Mouse (Mus musculus) forebrain, embryonic 11.5 days (tissue): Measurements from ENCODE around the gene Tmod1. TPM values are rescaled to one million over a fixed set of nuclear protein-coding genes. Genes with fewer than 3 reads are reported as not detected.

Experiments
- ATAC-seq: fragments of 200-750 bp; cut with Nextera tagmentation; replicated peaks from 2 replicates; pipeline ENCODE4 v1.8.0; 2017; ENCODE audit warnings: moderate TSS enrichment; ENCODE audit not compliant: low FRiP score
- DNase-seq: peaks from one replicate; pipeline ENCODE4 v3.0.0-alpha.2; 2017; ENCODE audit warnings: low spot score
- H3K27ac ChIP-seq: fragments of 300-500 bp; sonication (generic); 2 replicates; pipeline ENCODE4 v1.5.1; 2014; ENCODE audit warnings: low read depth, low read length
- H3K27me3 ChIP-seq: fragments of 300-500 bp; sonication (generic); 2 replicates; pipeline ENCODE4 v1.6.1; 2014; ENCODE audit warnings: mild to moderate bottlenecking, low read length, mixed read lengths; ENCODE audit not compliant: control insufficient read depth, insufficient read depth
- H3K36me3 ChIP-seq: fragments of 300-500 bp; sonication (generic); 2 replicates; pipeline ENCODE4 v1.6.1; 2014; ENCODE audit warnings: mild to moderate bottlenecking, low read length, moderate library complexity, mixed read lengths; ENCODE audit not compliant: control insufficient read depth, insufficient read depth
- H3K4me1 ChIP-seq: fragments of 300-500 bp; sonication (generic); replicated peaks from 2 replicates; pipeline ENCODE4 v1.6.1; 2014; ENCODE audit warnings: low read length, mixed read lengths; ENCODE audit not compliant: control insufficient read depth, insufficient read depth
- H3K4me2 ChIP-seq: fragments of 300-500 bp; sonication (generic); 2 replicates; pipeline ENCODE4 v1.6.1; 2014; ENCODE audit warnings: low read depth, mild to moderate bottlenecking, low read length, moderate library complexity, mixed read lengths; ENCODE audit not compliant: severe bottlenecking
- H3K4me3 ChIP-seq: fragments of 300-500 bp; sonication (generic); 2 replicates; pipeline ENCODE4 v1.5.1; 2014; ENCODE audit warnings: low read depth, low read length
- H3K9ac ChIP-seq: fragments of 300-500 bp; sonication (generic); 2 replicates; pipeline ENCODE4 v1.6.1; 2014; ENCODE audit warnings: low read length
- H3K9me3 ChIP-seq: fragments of 300-500 bp; sonication (generic); 2 replicates; pipeline ENCODE4 v1.6.1; 2016; ENCODE audit warnings: low read length, mixed read lengths; ENCODE audit not compliant: control insufficient read depth
- WGBS: fragments of 180-500 bp; shearing (Covaris S2); extraction: QIAGEN DNeasy Blood & Tissue Kit; methylation state at CpG from one replicate; pipeline ENCODE4 v1.1.7; 2014; 5-methylcytosine and 5-hydroxymethylcytosine counted together
- polyA plus RNA-seq: library from polyadenylated mRNA; unstranded; fragments of >200 nt; fragmentation: Nextera tagmentation; extraction: Ambion mirVana; gene quantifications from 2 replicates; pipeline ENCODE4 v1.2.1, GENCODE M21; 2014

Tmod1 gene
- polyA plus RNA-seq, 1 experiment from 2014 or later, result 2.6 TPM

- Histone ChIP-seq H3K4me2 (no peak overlapping the region), H3K27me3 (no peaks in the 10 kb centered on the region), H3K9ac (no peak overlapping the region), H3K36me3 (no peaks in the 10 kb centered on the region), H3K4me1 (0 out of 2 replicates have a peak, but pooled peaks cover 1% of the 10 kb centered on the region), H3K9me3 (no peaks in the 10 kb centered on the region), H3K4me3 (no peak overlapping the region), H3K27ac (no peak overlapping the region)
- 87% methylated on average over 14 of the region's 14 CpGs for WGBS
- no peak for ATAC-seq
- no peak for DNase-seq
Observed at GRCm38 (mm10) chr4:46089524-46090125, 50.9 kb downstream of the Tmod1 start.

GRCm38 (mm10) chr4:46092429-46093076 lies 53.8 kb downstream of the Tmod1 start:
- Histone ChIP-seq H3K27me3 (no peaks in the 10 kb centered on the region), H3K36me3 (no peaks in the 10 kb centered on the region), H3K27ac (no peak overlapping the region), H3K4me1 (no peaks in the 10 kb centered on the region), H3K9me3 (no peaks in the 10 kb centered on the region), H3K4me3 (no peak overlapping the region), H3K4me2 (no peak overlapping the region), H3K9ac (no peak overlapping the region)
- ATAC-seq (no peak), DNase-seq (no peak)
- WGBS, result 89% methylated on average over 5 of the region's 5 CpGs

GRCm38 (mm10) chr4:46094916-46095825 lies 56.4 kb downstream of the Tmod1 start:
- H3K9me3 ChIP-seq, result no peaks in the 10 kb centered on the region
- no peak overlapping the region for H3K4me2 ChIP-seq
- 77% methylated on average over 15 of the region's 15 CpGs for WGBS
- no peak overlapping the region for H3K27ac ChIP-seq
- H3K4me3 ChIP-seq, result no peak overlapping the region
- no peaks in the 10 kb centered on the region for H3K27me3 ChIP-seq
- no peak overlapping the region for H3K9ac ChIP-seq
- H3K4me1 ChIP-seq, result no peaks in the 10 kb centered on the region
- ATAC-seq (no peak), DNase-seq (no peak)
- H3K36me3 ChIP-seq, result no peaks in the 10 kb centered on the region

- WGBS, result 87% methylated on average over 3 of the region's 3 CpGs
- DNase-seq (no peak), ATAC-seq (no peak)
- no peaks in the 10 kb centered on the region for H3K4me1 ChIP-seq
- H3K4me2 ChIP-seq, result no peak overlapping the region
- no peaks in the 10 kb centered on the region for H3K27me3 ChIP-seq
- no peaks in the 10 kb centered on the region for H3K9me3 ChIP-seq
- H3K36me3 ChIP-seq, result no peaks in the 10 kb centered on the region
- H3K27ac ChIP-seq, result no peak overlapping the region
- H3K9ac ChIP-seq, result no peak overlapping the region
- H3K4me3 ChIP-seq, result no peak overlapping the region
Observed at GRCm38 (mm10) chr4:46095826-46096159, 57.1 kb downstream of the Tmod1 start.

GRCm38 (mm10) chr4:46096546-46096945 lies 57.8 kb downstream of the Tmod1 start:
- Histone ChIP-seq H3K9ac (no peak overlapping the region), H3K27ac (no peak overlapping the region), H3K4me2 (no peak overlapping the region), H3K4me3 (no peak overlapping the region), H3K36me3 (no peaks in the 10 kb centered on the region), H3K4me1 (no peaks in the 10 kb centered on the region), H3K27me3 (no peaks in the 10 kb centered on the region), H3K9me3 (no peaks in the 10 kb centered on the region)
- DNase-seq (no peak), ATAC-seq (no peak)
- 92% methylated on average over 7 of the region's 7 CpGs for WGBS

- H3K4me2 ChIP-seq, result no peak overlapping the region
- H3K9ac ChIP-seq, result no peak overlapping the region
- H3K4me3 ChIP-seq, result no peak overlapping the region
- no peaks in the 10 kb centered on the region for H3K9me3 ChIP-seq
- no peaks in the 10 kb centered on the region for H3K4me1 ChIP-seq
- no peaks in the 10 kb centered on the region for H3K27me3 ChIP-seq
- no peak overlapping the region for H3K27ac ChIP-seq
- no peak for ATAC-seq
- no peaks in the 10 kb centered on the region for H3K36me3 ChIP-seq
- no peak for DNase-seq
- WGBS, result 92% methylated on average over 2 of the region's 2 CpGs
Observed at GRCm38 (mm10) chr4:46097591-46097990, 58.9 kb downstream of the Tmod1 start.

GRCm38 (mm10) chr4:46099132-46099531 lies 60.4 kb downstream of the Tmod1 start:
- 83% methylated on average over 9 of the region's 9 CpGs for WGBS
- Histone ChIP-seq H3K36me3 (no peaks in the 10 kb centered on the region), H3K27me3 (no peaks in the 10 kb centered on the region), H3K27ac (no peak overlapping the region), H3K9ac (no peak overlapping the region), H3K4me1 (no peaks in the 10 kb centered on the region), H3K4me3 (no peak overlapping the region), H3K4me2 (no peak overlapping the region), H3K9me3 (no peaks in the 10 kb centered on the region)
- ATAC-seq (no peak), DNase-seq (no peak)

- no peaks in the 10 kb centered on the region for H3K9me3 ChIP-seq
- no peak overlapping the region for H3K4me2 ChIP-seq
- WGBS, result 84% methylated on average over 7 of the region's 7 CpGs
- no peaks in the 10 kb centered on the region for H3K27me3 ChIP-seq
- ATAC-seq, result no peak
- no peak for DNase-seq
- H3K9ac ChIP-seq, result no peak overlapping the region
- H3K4me3 ChIP-seq, result no peak overlapping the region
- H3K4me1 ChIP-seq, result no peaks in the 10 kb centered on the region
- H3K36me3 ChIP-seq, result no peaks in the 10 kb centered on the region
- H3K27ac ChIP-seq, result no peak overlapping the region
Observed at GRCm38 (mm10) chr4:46100539-46100938, 61.8 kb downstream of the Tmod1 start.
